Mouse (Mus musculus) brain, embryonic 18.5 days (tissue): ENCODE measurements around the gene Pdk2.

Experiments
- DNase-seq: peaks from one replicate; pipeline ENCODE4 v3.0.0-alpha.2; 2012; ENCODE audit warnings: low read depth, low spot score

The Pdk2 gene

GRCm38 (mm10) chr11:95004136-95004936 lies 36.8 kb downstream of the Pdk2 start:
- no peak for DNase-seq

- no peak for DNase-seq
Observed at GRCm38 (mm10) chr11:95002705-95003104, 38.4 kb downstream of the Pdk2 start.

GRCm38 (mm10) chr11:95001584-95002347 lies 39.4 kb downstream of the Pdk2 start:
- no peak for DNase-seq

GRCm38 (mm10) chr11:95001058-95001457 lies 40.1 kb downstream of the Pdk2 start:
- no peak for DNase-seq

- no peak for DNase-seq
Observed at GRCm38 (mm10) chr11:95000548-95000947, 40.6 kb downstream of the Pdk2 start.

GRCm38 (mm10) chr11:95000128-95000527 lies 41.0 kb downstream of the Pdk2 start:
- no peak for DNase-seq

GRCm38 (mm10) chr11:94998041-94998531 lies 43.1 kb downstream of the Pdk2 start:
- no peak for DNase-seq

GRCm38 (mm10) chr11:94997596-94997995 lies 43.6 kb downstream of the Pdk2 start:
- no peak for DNase-seq

- no peak for DNase-seq
Observed at GRCm38 (mm10) chr11:94996984-94997383, 44.2 kb downstream of the Pdk2 start.

GRCm38 (mm10) chr11:94996101-94996500 lies 45.1 kb downstream of the Pdk2 start:
- no peak for DNase-seq

GRCm38 (mm10) chr11:94994947-94995772 lies 46.0 kb downstream of the Pdk2 start:
- DNase-seq, result no peak

- no peak for DNase-seq
Observed at GRCm38 (mm10) chr11:94994208-94994814, 46.8 kb downstream of the Pdk2 start.

- no peak for DNase-seq
Observed at GRCm38 (mm10) chr11:94992754-94993606, 48.2 kb downstream of the Pdk2 start.

- no peak for DNase-seq
Observed at GRCm38 (mm10) chr11:94992480-94992753, 48.7 kb downstream of the Pdk2 start.

GRCm38 (mm10) chr11:94991641-94992479 lies 49.3 kb downstream of the Pdk2 start:
- DNase-seq, result no peak

- DNase-seq, result no peak
Observed at GRCm38 (mm10) chr11:94990749-94991577, 50.2 kb downstream of the Pdk2 start, which contains the start of gene Ppp1r9b. Ppp1r9b (plus strand) TSS chr11:94991035.

- DNase-seq, result no peak
Observed at GRCm38 (mm10) chr11:94990102-94990748, 50.9 kb downstream of the Pdk2 start.

GRCm38 (mm10) chr11:94989562-94990017 lies 51.6 kb downstream of the Pdk2 start:
- peak; percentile 86 for DNase-seq
